Mouse (Mus musculus) gastrocnemius, postnatal 25 days (tissue): Measurements from ENCODE around the gene Slc26a1. TPM values are rescaled to one million over a fixed set of nuclear protein-coding genes. Genes with fewer than 3 reads are reported as not detected.

Source experiments
- DNase-seq: peaks from one replicate; pipeline ENCODE4 v3.0.0; 2022
- total RNA-seq, 2 experiments: library from RNA; stranded (reverse); gene quantifications; 1 replicate in 1 of 2; 2 replicates in 1 of 2; pipeline ENCODE4 v1.2.3; 2021

Slc26a1 gene
- total RNA-seq, 2 experiments from 2014 or later: not detected

DNA sequence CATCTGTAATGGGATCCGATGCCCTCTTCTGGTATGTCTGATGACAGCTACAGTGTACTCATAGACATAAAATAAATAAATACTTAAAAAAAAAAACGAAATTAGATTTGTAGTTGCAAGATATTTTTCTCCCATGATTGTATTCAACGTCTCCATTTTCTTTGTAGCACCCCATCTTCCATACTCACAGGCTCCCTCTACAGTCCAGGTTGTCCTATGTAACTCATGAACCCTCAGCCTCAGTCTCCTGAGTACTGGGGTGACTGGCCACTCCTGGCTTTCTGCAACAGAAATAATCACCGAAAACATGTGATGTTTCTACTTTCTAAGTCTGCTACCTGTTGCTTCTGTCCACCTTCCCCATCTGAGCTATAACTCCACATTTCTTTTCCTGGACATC, 15.8 kb upstream of the Slc26a1 start:
- no peak for DNase-seq

GRCm38 (mm10) chr5:108689091-108689490, 13.7 kb upstream of the Slc26a1 start:
- DNase-seq: no peak

DNA sequence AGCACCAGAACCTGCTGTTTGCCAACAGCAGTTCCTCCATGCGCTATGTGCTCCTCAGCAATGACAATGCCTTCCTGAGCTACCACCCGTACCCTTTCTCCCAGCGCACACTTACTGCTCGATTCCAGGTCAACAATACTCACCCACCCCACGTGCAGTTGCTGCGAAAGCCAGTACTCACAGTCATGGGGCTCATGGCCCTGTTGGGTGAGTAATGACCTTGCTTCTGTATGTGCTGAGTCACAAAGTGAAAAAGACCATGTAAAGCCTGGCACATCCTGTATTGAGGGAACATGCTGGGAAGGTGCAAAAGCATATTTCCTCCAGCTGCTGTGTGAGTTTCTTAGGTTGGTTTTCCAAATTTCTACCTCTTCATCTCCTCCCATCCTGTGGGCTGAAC, 5.5 kb upstream of the Slc26a1 start:
- no peak for DNase-seq

DNA sequence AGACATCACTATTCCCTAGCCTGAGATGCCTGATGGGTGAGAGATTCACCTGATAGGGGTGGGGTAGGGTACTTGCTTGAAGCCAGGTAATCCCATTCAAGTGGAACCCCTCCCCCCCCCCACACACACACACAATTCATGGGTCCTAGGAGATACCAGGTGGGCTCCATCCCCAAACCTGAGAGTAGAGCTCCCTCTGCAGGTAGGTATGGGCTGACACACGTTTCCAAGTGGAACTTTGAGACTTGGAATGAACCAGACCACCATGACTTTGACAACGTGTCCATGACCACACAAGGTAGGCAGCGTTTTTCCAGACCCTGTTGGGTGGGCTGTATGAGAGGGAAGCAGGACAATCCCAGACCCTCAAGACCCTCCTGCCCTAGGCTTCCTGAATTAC, 4.5 kb upstream of the Slc26a1 start:
- DNase-seq: no peak

DNA sequence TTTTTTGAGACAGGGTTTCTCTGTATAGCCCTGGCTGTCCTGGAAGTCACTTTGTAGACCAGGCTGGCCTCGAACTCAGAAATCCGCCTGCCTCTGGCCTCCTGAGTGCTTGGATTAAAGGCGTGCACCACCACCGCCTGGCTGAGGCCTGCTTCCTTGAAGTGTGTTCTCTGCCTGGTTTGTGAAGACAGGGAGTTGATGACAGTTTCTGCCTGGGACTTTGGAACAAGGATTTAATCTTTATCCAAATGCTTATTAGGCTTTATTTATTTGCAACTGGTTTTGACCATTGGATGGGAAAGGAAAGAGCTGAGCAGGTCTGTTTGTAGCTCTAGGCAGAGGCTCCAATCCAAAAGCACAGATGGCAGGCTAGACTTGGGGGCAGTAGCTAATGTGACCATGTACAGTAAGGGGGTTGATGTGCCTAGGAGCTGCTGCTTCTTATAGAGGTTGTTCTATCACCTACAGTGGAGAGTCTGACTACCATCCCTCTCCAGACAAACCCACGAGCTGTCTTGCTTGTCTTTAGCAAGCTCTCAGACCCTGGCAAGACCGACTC, 3.0 kb upstream of the Slc26a1 start:
- DNase-seq: no peak

GRCm38 (mm10) chr5:108677605-108678295, 2.4 kb upstream of the Slc26a1 start:
- DNase-seq: no peak

GRCm38 (mm10) chr5:108676772-108677498, 1.6 kb upstream of the Slc26a1 start:
- DNase-seq: no peak

DNA sequence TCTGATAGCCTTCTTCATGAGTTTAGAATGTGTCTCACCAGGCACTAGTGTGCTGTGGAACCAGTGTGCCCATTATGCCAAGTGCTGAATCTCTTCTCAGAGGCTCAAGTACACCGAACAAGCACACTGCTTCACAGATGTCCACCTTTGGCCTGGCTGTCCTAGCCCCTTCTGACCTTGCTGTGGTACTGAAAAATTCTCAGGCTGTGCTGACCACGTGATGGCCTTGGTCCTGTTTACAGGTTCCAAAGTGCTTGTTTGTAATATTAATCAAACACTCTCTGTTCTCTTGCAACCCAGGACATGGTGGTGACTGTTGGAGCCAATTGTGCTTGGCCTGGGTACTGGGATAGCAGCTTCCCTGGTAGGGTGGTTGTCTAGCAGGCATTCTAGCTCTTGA, 745 bp downstream of the Slc26a1 start:
- no peak for DNase-seq

- DNase-seq: no peak
Observed at GRCm38 (mm10) chr5:108671757-108672156, 3.6 kb downstream of the Slc26a1 start.

DNA sequence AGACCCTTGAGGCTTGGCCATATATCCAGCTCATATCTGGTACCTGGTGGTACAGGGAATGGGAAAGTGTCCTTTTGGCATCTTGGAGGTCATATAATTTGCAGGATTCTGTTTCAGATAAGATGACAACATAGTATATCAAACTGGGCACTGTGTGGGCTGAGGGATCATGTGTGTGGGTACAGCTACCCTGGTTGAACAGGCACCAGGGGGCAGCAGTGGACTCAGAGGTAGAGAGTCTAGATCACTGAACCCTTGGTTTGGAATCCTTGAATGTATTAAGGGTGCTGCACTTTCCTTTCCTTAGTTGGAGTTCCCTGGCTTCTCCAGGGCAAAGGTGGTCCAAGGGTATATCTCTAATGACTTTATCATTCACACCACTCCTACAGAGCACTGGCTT, 4.6 kb downstream of the Slc26a1 start:
- no peak for DNase-seq

GRCm38 (mm10) chr5:108669986-108670385, 5.4 kb downstream of the Slc26a1 start:
- DNase-seq: no peak

GRCm38 (mm10) chr5:108668977-108669936, 6.1 kb downstream of the Slc26a1 start, which contains the start of gene Dgkq:
Gene Dgkq (minus strand): TSS chr5:108669672.
- DNase-seq: peak; percentile 89

DNA sequence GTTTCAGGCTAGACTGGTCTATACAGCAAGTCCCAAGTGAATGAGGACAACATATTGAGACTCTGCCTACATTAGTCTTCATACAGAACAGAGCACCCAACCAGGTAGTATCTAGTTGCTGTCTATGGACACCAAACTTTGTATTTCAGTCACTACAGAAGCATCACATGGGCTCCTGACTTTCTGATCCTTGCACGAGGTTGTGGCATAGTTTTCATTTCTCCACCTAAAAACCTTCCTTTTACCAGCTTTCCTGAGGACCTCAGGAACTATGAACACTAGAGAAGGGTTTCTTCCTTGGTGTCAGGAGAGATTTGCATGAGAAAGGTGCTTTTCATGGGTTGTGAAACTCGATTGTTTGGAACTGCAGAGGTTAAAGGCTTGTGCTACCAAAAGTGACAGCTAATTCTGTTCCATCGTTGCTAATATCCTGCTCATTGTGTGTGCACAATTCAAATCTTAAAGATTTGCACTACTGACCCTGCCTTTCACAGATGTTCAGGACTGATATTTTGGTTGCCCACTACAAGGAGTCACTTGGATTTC, 6.9 kb downstream of the Slc26a1 start:
- no peak for DNase-seq

- DNase-seq: no peak
Observed at GRCm38 (mm10) chr5:108667370-108667769, 8.0 kb downstream of the Slc26a1 start.

- no peak for DNase-seq
Observed at GRCm38 (mm10) chr5:108665066-108665465, 10.3 kb downstream of the Slc26a1 start.

DNA sequence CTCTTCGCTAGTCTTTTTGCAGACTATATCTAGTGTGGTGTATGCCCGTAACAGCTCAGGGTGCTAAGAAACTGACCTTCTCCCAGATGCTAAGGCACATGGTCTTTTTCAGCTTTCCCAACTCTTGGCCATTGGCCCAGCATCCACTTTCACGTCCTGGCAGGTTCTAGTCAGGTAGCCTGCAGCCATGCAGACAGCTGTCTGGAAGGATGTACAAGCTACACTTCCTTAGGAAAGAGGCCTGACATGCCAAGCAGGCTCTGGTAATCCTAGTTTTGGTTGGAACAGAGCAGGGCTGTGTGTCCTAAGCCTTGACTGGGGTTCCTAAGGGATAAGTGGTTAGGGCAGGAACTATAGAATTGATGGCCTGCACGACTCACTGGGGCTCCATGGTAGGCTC, 12.6 kb downstream of the Slc26a1 start:
- no peak for DNase-seq

DNA sequence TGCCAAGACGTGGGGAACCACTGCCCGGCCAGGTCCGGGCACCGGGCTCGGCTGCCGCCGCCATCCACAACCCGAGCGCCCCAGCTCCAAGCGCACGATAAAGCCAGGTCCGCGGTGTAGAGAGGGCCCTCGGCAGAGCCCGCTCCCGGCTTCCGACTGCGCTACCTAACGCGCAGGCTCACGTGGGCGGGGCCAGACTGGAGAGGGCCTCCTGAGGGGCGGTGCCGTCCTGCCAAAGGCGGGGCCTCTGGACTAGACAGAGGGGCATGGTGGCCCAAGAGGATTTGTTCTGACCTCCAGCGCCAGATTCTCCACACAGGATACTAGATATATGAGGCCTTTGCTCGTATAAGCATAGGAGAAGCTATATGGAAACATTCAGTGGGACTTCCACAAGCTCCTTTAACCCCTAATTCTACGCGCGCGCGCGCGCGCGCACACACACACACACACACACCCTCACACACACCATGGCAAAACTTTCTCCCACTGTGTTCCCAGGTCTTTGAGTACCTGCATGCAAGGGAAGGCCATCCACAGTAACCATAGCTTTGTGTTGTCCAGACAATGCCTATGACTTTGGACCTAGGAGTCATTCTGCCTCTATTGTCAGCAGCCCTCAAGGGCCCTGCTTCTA, 14.6 kb downstream of the Slc26a1 start:
- DNase-seq: peak; percentile 88

DNA sequence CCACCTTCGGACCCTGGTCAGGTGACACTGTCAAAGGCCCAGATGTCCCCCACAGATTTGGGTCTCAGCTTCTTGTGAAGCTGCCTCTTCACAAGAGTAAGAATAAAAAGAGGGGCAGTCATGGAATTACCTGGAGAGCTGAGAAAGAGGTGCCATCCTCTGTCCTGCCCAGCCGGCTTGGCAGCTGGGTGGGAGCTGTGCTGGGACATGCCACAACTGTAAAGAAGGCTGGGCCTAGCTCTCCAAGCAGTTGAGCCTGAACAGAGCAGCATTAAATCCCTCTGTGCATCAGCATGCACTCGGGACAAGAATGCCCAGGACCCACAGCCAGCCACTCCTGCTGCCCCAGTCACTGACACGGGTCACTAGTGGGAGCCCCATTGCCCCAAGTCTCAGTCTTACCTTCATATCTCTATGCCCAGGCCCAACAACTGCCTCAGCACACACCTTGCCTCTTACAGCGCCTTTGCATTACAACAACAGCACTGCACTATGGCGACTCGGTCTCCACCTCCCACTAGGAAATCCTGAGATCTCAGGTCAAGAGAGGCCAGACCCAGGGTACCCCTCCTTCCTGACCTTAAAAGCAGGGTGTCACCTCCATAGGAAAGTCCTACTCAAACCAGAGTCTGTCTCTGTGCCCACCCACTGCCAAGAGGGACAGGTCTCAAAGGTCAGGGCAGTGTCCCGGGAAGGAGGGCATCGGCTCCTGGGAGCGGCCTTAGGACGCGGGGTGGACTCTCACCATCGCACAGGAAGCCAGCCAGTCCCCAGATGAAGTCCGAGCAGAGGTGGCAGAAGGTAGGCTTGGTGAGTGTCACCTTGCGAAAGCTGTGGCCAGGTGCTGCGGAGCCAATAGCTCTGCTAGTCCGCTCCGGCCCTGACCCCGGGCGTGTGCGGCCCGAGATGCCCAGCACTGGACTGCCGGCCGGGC, 15.4 kb downstream of the Slc26a1 start, which contains the start of gene Idua:
Gene Idua (plus strand): TSS at position 634 of the 934 bp plus-strand sequence.
- no peak for DNase-seq

GRCm38 (mm10) chr5:108658611-108659010, 16.8 kb downstream of the Slc26a1 start:
- DNase-seq: no peak

DNA sequence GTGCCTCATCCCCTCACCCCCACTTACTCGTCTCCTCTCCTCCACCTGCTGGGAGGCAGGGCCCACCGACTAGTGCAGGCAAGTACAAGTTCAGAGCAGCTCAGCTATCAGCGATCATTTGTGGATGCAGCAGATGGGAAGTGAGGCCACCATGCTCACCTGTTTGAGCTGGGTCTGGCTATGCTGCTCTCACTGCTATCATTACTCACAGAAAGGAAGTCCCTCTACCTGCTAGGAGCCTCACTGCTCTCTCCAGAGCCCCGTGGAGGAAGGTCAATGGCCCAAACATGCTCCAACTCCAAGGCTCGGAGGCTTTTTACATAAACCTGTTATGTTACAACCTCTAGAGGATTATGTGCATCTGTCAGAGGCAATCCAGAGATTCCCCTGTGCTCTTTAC, 18.0 kb downstream of the Slc26a1 start:
- DNase-seq: no peak
